24 mouse cellular contexts compared by ENCODE assay signal in genomic region chr13:60648350-60648749, GRCm38 (mm10).
"Had no signal": no experiment of that assay in that cellular context is flagged by ENCODE, and none has a peak within 500 bp of the region (broad histone marks: within the 10 kb centered on the region; RNA-seq: fewer than 3 reads in every experiment).

No protein-coding gene starts in this region.

- H3K36me3 ChIP-seq: heart, embryonic 13.5 days; heart, embryonic 15.5 days; hindbrain, embryonic 15.5 days had no signal

- H3K27me3 ChIP-seq: heart, embryonic 13.5 days; heart, embryonic 15.5 days; hindbrain, embryonic 13.5 days; hindbrain, embryonic 15.5 days; kidney, embryonic 15.5 days; limb, embryonic 13.5 days had no signal

- H3K9ac ChIP-seq: heart, embryonic 13.5 days; heart, embryonic 15.5 days; hindbrain, embryonic 13.5 days; hindbrain, embryonic 15.5 days; kidney, embryonic 15.5 days; limb, embryonic 13.5 days had no signal

- ATAC-seq: hindbrain, postnatal 0 days; intestine, embryonic 16.5 days had no signal

- DNase-seq: gastrocnemius, postnatal 14 days; gastrocnemius, postnatal 36 days; heart, adult 11 months; heart, adult 2 months; heart, postnatal 14 days; heart, postnatal 36 days; kidney, adult 11 months; kidney, adult 2 months; kidney, adult 9 months; kidney, postnatal 14 days; kidney, postnatal 36 days; layer of hippocampus, adult 9-11 months; layer of hippocampus, postnatal 36 days; left cerebral cortex, postnatal 4 days had no signal

- H3K4me2 ChIP-seq: heart, embryonic 11.5 days; heart, embryonic 13.5 days; heart, embryonic 15.5 days; hindbrain, embryonic 13.5 days; hindbrain, embryonic 15.5 days; kidney, embryonic 15.5 days; limb, embryonic 13.5 days had no signal

- H3K4me1 ChIP-seq: hindbrain, embryonic 15.5 days; limb, embryonic 13.5 days had no signal

- H3K27ac ChIP-seq: heart, adult 2 months; heart, embryonic 13.5 days; heart, embryonic 15.5 days; hindbrain, embryonic 13.5 days; hindbrain, embryonic 15.5 days; hindbrain, postnatal 0 days; kidney, embryonic 15.5 days; kidney, postnatal 0 days; limb, embryonic 13.5 days had no signal

- H3K4me3 ChIP-seq: heart, adult 2 months; heart, embryonic 13.5 days; heart, embryonic 15.5 days; hindbrain, embryonic 13.5 days; hindbrain, embryonic 15.5 days; kidney, embryonic 15.5 days; limb, embryonic 13.5 days had no signal

- H3K9me3 ChIP-seq: heart, embryonic 13.5 days; heart, embryonic 15.5 days; hindbrain, embryonic 13.5 days; hindbrain, embryonic 15.5 days; kidney, embryonic 15.5 days; limb, embryonic 13.5 days had no signal
